Mouse (Mus musculus) midbrain, embryonic 16.5 days (tissue): ENCODE results near the gene Mast4. TPM values are rescaled to one million over a fixed set of nuclear protein-coding genes. Genes with fewer than 3 reads are reported as not detected.
A peak's percentile ranks its signal among the peaks of the same experiment; 100 is the strongest.

ENCODE experiments used
- ATAC-seq: fragments of 200-750 bp; cut with Nextera tagmentation; 2 replicates; pipeline ENCODE4 v1.8.0; 2017; ENCODE audit warnings: moderate TSS enrichment
- H3K27ac ChIP-seq: fragments of 300-500 bp; sonication (generic); 2 replicates; pipeline ENCODE4 v1.5.1; 2014; ENCODE audit warnings: mild to moderate bottlenecking, low read length, mixed read lengths
- H3K27me3 ChIP-seq: fragments of 300-500 bp; sonication (generic); 2 replicates; pipeline ENCODE4 v1.6.1; 2014; ENCODE audit warnings: low read depth, low read length, mixed read lengths; ENCODE audit not compliant: control insufficient read depth, insufficient read depth
- H3K36me3 ChIP-seq: fragments of 300-500 bp; sonication (generic); 2 replicates; pipeline ENCODE4 v1.6.1; 2014; ENCODE audit warnings: mild to moderate bottlenecking, low read length, moderate library complexity, mixed read lengths; ENCODE audit not compliant: control insufficient read depth, insufficient read depth
- H3K4me1 ChIP-seq: fragments of 300-500 bp; sonication (generic); 2 replicates; pipeline ENCODE4 v1.6.1; 2014; ENCODE audit warnings: mild to moderate bottlenecking, low read length, mixed read lengths; ENCODE audit not compliant: control insufficient read depth, insufficient read depth
- H3K4me2 ChIP-seq: fragments of 300-500 bp; sonication (generic); 2 replicates; pipeline ENCODE4 v1.6.1; 2014; ENCODE audit warnings: mild to moderate bottlenecking, low read length, mixed read lengths
- H3K4me3 ChIP-seq: fragments of 300-500 bp; sonication (generic); 2 replicates; pipeline ENCODE4 v1.5.1; 2014; ENCODE audit warnings: low read depth, mild to moderate bottlenecking, low read length, moderate library complexity, mixed read lengths
- H3K9ac ChIP-seq: fragments of 300-500 bp; sonication (generic); 2 replicates; pipeline ENCODE4 v1.6.1; 2014; ENCODE audit warnings: low read depth, low read length, mixed read lengths
- H3K9me3 ChIP-seq: fragments of 300-500 bp; sonication (generic); replicated peaks from 2 replicates; pipeline ENCODE4 v1.6.1; 2014; ENCODE audit warnings: mild to moderate bottlenecking, low read length, mixed read lengths; ENCODE audit not compliant: control insufficient read depth, poor library complexity, severe bottlenecking
- WGBS: fragments of 180-500 bp; shearing (Covaris S2); extraction: QIAGEN DNeasy Blood & Tissue Kit; methylation state at CpG from one replicate; pipeline ENCODE4 v1.1.7; 2014; 5-methylcytosine and 5-hydroxymethylcytosine counted together
- polyA plus RNA-seq: library from polyadenylated mRNA; unstranded; fragments of >200 nt; fragmentation: Nextera tagmentation; extraction: Ambion mirVana; gene quantifications from 2 replicates; pipeline ENCODE4 v1.2.1, GENCODE M21; 2015

Gene Mast4
- polyA plus RNA-seq, 1 experiment from 2014 or later = 33.8 TPM

DNA sequence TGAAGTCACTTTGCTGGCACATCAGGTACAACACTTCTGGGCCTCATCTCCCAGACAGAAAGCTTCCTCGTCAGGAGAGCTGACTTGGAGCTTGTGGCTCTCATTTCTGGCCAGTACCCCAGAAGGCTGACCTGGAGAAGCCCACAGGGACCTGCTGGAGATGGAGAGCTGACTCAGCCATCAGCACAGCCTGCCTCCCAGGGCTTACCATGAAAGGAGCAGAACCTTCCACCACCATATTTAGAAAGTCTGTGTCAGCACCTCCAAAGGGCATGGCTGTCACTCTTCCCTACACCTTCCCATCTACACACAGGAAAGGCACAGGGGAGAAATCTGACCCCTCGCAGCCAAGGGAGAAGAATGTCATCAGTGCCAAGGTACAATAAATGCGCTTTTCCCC is 385.3 kb downstream of the Mast4 start:
- no peak for ATAC-seq
- H3K27ac ChIP-seq = no peak overlapping the region
- no peak overlapping the region for H3K9ac ChIP-seq
- H3K36me3 ChIP-seq = no peaks in the 10 kb centered on the region
- H3K4me2 ChIP-seq = no peak overlapping the region
- H3K4me3 ChIP-seq = no peak overlapping the region
- H3K27me3 ChIP-seq = no peaks in the 10 kb centered on the region
- no peaks in the 10 kb centered on the region for H3K9me3 ChIP-seq
- H3K4me1 ChIP-seq = peaks cover 15% of the 10 kb centered on the region
- WGBS = 94% methylated on average over 3 of the region's 3 CpGs

DNA sequence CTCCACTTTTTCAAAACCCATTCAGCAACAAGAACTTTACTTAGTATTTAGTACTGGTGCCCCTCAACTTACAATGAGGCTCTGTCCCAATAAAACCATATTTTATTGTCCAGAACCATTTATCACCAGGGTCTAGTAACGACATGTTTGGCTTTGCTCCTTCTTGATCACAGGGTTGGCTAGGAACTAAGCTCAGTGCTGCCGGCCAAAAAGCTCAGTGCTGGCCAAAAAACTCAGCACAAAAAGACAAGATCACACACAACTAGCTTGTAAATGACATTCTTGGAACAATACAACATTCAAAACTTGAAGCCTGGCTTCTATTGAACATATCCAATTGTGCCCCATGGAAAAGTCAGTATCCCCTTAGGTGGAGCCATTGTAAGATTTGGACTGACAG is 386.8 kb downstream of the Mast4 start:
- no peak for ATAC-seq
- WGBS = 81% methylated on average over 2 of the region's 2 CpGs
- H3K9ac ChIP-seq = no peak overlapping the region

DNA sequence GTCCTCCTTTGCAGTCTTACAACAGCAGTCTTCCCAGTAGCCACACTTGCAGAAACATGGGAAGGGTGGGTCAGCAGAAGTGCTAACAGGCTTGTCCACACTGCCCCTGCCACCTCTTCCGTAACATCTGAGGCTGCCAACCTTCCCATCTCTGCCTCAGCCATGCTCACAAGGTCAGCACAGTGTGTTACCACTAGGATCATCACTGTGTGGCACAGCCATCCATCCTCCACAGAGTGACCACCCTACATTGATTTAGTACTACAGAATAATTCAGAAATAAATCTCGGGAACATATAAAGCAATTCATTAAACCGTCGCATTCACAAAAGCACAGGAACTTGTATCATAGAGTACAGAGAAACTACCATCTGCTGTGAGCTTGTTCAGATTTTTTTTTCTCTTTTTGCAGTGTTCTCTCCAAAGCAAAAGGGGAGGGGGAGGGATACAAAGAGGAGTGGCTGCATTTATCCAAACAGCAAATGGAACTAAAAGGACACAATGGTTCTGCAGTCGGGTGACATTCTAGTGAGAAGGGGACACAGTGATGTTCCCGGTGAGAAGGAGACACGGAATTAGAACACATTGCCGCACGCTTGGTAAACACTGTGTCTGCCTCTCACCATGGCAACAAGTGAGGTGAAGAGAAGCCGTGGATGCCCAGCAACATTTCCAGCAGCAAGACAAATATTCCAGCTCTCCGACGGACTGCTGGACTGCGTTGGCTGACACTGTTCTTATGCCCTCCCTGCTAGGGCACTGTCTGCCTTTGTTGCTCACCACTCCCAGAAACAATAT is 388.1 kb downstream of the Mast4 start:
- no peak overlapping the region for H3K9ac ChIP-seq
- peaks cover 15% of the 10 kb centered on the region for H3K4me1 ChIP-seq
- no peaks in the 10 kb centered on the region for H3K27me3 ChIP-seq
- no peaks in the 10 kb centered on the region for H3K9me3 ChIP-seq
- WGBS = 39% methylated on average over 13 of the region's 13 CpGs
- no peak overlapping the region for H3K4me3 ChIP-seq
- peak; percentile 57 for ATAC-seq
- peak overlapping the region; percentile 19; the same call in 1 of the 2 replicates for H3K4me2 ChIP-seq
- no peaks in the 10 kb centered on the region for H3K36me3 ChIP-seq
- H3K27ac ChIP-seq = 0 out of 2 replicates have a peak overlapping the region, but pooled peaks have one; percentile 35

More for the DNA sequence above, 386.8 kb downstream of the Mast4 start:
- Histone ChIP-seq H3K27ac (no peak overlapping the region), H3K9me3 (no peaks in the 10 kb centered on the region), H3K36me3 (no peaks in the 10 kb centered on the region), H3K4me1 (peaks cover 15% of the 10 kb centered on the region), H3K4me3 (no peak overlapping the region), H3K27me3 (no peaks in the 10 kb centered on the region), H3K4me2 (no peak overlapping the region)

DNA sequence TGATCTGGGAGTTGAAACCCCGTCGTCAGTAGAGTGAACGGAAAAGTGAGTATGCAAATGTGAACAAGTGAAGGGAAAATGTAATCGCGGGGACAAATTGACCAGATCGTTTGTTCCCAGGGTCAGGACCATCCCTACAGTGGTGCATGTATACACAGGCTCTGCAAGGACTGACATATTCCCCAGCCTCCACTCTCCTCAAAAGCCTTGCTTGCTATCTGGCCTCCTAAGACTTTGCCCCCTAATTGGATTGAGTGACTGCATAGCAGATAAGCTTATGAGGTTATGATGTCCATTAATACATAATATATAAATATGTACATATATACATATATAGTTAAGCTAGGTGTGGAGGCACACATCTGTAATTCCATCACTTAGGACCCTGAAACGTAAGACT is 388.8 kb downstream of the Mast4 start:
- H3K9me3 ChIP-seq = no peaks in the 10 kb centered on the region
- H3K4me2 ChIP-seq = no peak overlapping the region
- WGBS = 89% methylated on average over 7 of the region's 7 CpGs
- H3K36me3 ChIP-seq = no peaks in the 10 kb centered on the region
- peaks cover 15% of the 10 kb centered on the region for H3K4me1 ChIP-seq
- H3K9ac ChIP-seq = no peak overlapping the region
- no peak for ATAC-seq
- H3K4me3 ChIP-seq = no peak overlapping the region
- no peaks in the 10 kb centered on the region for H3K27me3 ChIP-seq
- H3K27ac ChIP-seq = no peak overlapping the region

DNA sequence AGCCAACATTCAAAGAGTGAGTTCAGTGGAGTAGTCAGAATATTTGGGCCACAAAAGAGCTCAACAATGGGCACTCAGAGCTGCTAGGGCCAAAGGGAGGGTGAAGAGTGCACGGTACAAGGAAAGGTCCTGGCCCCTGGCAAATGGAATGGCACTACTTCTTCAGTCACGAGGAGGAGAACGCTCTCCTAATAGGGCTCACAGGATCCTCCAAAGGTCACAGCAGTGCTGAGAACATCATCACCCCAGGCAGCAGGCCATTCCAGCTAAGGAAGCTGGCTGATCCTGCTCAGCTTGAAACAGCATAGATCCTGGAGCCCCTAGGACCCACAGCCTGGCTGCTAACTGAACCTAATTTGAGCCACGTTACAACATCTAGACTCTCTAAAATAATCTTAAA is 389.8 kb downstream of the Mast4 start:
- ATAC-seq = no peak
- no peaks in the 10 kb centered on the region for H3K9me3 ChIP-seq
- no peaks in the 10 kb centered on the region for H3K36me3 ChIP-seq
- peaks cover 9% of the 10 kb centered on the region for H3K4me1 ChIP-seq
- no peak overlapping the region for H3K27ac ChIP-seq
- no peak overlapping the region for H3K4me2 ChIP-seq
- no peak overlapping the region for H3K9ac ChIP-seq
- no peaks in the 10 kb centered on the region for H3K27me3 ChIP-seq
- no peak overlapping the region for H3K4me3 ChIP-seq
- 78% methylated on average over 4 of the region's 4 CpGs for WGBS

DNA sequence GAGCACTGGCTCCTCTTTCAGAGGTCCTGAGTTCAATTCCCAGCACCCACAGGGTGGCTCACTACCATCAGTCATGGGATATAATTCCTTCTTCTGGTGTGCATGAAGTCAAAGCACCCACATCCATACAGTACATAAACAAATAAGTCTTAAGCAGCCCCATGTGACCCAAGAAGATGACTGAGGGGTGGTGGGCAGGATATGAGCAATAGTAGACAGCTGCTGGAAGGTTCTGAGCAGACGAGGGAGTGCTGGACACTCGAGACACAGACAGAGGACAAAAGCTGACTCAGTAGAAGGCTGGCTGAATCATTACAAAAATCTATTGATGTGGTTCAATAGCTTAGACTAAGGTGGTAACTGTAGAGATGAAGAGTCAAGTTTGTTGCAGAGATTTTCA is 391.7 kb downstream of the Mast4 start:
- no peaks in the 10 kb centered on the region for H3K9me3 ChIP-seq
- WGBS = 92% methylated on average over 2 of the region's 2 CpGs
- no peak for ATAC-seq
- no peak overlapping the region for H3K9ac ChIP-seq
- no peak overlapping the region for H3K27ac ChIP-seq
- H3K4me1 ChIP-seq = peaks cover 9% of the 10 kb centered on the region
- H3K4me2 ChIP-seq = no peak overlapping the region
- H3K27me3 ChIP-seq = no peaks in the 10 kb centered on the region
- no peak overlapping the region for H3K4me3 ChIP-seq
- H3K36me3 ChIP-seq = no peaks in the 10 kb centered on the region

DNA sequence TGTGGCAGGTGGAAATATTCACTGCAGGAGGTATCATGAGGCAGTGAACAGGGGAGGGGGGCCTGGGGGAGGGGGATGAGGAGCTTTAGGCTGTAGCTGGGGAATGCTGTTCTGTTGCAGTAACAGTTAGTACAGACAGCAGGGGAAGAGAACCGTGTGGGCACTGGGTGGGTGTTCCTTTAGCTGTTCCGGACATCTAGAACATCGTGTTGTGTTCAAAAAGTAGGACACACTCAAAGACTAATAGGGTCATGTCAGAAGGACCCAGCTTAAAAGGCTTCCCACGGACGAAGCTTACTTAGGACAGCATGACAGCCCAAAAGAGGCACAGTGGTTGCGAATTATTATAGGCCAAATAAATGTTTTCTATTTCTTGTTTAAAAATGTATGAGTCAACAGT is 393.8 kb downstream of the Mast4 start:
- no peaks in the 10 kb centered on the region for H3K27me3 ChIP-seq

DNA sequence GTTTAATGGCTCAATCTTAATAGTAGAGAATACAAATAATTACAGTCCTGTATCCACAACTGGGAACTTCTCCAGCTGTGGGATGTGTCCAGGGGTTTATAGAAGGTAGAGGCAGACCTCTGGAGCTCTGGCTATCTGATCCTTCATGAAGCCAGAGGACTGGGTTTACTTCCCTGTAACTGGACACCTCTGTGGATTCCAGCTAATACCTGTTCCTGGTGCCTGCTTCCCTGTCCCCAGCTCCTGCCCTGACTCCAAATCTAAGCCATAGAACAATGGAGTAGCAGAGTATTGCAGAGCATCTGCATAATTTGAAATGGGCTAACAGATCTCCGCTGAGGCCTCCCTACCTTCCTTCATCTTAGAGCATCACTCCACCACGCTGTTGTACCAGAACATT is 398.1 kb downstream of the Mast4 start:
- no peak overlapping the region for H3K27ac ChIP-seq
- H3K4me2 ChIP-seq = no peak overlapping the region
- WGBS = 92% methylated on average over 2 of the region's 2 CpGs
- H3K4me1 ChIP-seq = 0 out of 2 replicates have a peak, but pooled peaks cover 5% of the 10 kb centered on the region
- no peak overlapping the region for H3K9ac ChIP-seq
- H3K27me3 ChIP-seq = no peaks in the 10 kb centered on the region
- no peak overlapping the region for H3K4me3 ChIP-seq
- H3K36me3 ChIP-seq = no peaks in the 10 kb centered on the region
- no peaks in the 10 kb centered on the region for H3K9me3 ChIP-seq
- no peak for ATAC-seq

More for the DNA sequence above, 393.8 kb downstream of the Mast4 start:
- Histone ChIP-seq H3K9me3 (no peaks in the 10 kb centered on the region), H3K36me3 (no peaks in the 10 kb centered on the region), H3K27ac (no peak overlapping the region), H3K4me2 (no peak overlapping the region), H3K4me1 (no peaks in the 10 kb centered on the region), H3K9ac (no peak overlapping the region), H3K4me3 (no peak overlapping the region)
- 79% methylated on average over 6 of the region's 6 CpGs for WGBS
- no peak for ATAC-seq

DNA sequence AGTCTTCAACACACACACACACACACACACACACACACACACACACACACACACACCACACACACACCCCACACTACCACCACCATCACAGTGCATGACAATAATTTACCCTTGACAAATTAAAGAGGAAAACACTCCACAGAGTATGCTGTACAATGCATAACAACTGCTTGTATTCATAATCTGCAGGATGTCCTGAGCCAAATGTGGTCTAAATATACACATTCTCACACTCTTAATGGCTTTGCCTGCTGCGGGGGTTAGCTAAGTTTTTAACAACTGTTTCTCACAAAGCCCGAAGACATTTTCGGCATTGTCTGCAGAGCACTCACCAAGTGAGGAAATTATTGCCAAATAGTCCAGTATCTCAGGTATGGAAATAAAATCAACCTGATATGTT is 398.5 kb downstream of the Mast4 start:
- Histone ChIP-seq H3K4me1 (0 out of 2 replicates have a peak, but pooled peaks cover 5% of the 10 kb centered on the region), H3K36me3 (no peaks in the 10 kb centered on the region), H3K9me3 (no peaks in the 10 kb centered on the region), H3K9ac (no peak overlapping the region), H3K27ac (no peak overlapping the region), H3K4me2 (no peak overlapping the region), H3K4me3 (no peak overlapping the region), H3K27me3 (no peaks in the 10 kb centered on the region)
- no peak for ATAC-seq
- 97% methylated on average over 3 of the region's 3 CpGs for WGBS
